Mouse (Mus musculus) ovary, postnatal 36 days (tissue): ENCODE data around the gene Trib2.
A peak's percentile ranks its signal among the peaks of the same experiment; 100 is the strongest.

ENCODE experiments used
- DNase-seq: peaks from one replicate; pipeline ENCODE4 v3.0.0; 2022; ENCODE audit warnings: low spot score, mixed read lengths

The Trib2 gene

GRCm38 (mm10) chr12:15813819-15814165 is 2.9 kb downstream of the Trib2 start:
- no peak for DNase-seq

DNA sequence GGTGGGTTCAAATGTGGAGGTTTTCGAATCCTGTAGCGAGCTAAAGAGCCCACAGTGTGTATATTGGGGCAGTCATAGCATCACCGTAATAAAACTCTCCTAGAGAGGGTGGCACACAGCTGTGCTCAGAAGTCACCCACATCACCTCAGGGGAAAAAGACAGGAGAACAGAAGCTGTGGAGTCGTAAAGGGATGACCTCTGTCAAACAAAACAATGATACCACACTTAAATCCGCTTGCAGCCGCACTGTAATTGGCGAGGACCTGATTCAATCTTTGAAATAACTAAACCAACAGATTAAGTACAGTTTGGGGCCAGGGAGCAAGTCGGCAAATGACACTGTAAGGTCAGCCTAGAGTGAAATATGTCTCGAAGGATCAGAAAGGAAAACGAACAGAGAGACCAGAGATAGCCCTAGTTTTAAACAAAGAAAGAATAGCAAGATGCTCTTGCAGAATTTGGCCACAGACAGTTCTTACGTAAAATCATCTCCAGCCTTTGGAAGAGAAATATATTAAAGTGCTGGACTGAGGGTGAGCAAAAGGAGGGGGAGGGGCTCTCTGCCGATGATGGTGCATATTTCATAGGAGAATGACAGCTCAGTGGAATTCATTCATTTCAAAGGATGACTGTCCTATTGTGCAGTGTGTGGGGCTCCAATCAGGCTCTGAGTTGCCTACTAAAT is 3.4 kb downstream of the Trib2 start:
- DNase-seq, result no peak

GRCm38 (mm10) chr12:15812139-15812962 is 4.4 kb downstream of the Trib2 start:
- no peak for DNase-seq

GRCm38 (mm10) chr12:15811682-15812081 is 5.0 kb downstream of the Trib2 start:
- DNase-seq, result no peak

DNA sequence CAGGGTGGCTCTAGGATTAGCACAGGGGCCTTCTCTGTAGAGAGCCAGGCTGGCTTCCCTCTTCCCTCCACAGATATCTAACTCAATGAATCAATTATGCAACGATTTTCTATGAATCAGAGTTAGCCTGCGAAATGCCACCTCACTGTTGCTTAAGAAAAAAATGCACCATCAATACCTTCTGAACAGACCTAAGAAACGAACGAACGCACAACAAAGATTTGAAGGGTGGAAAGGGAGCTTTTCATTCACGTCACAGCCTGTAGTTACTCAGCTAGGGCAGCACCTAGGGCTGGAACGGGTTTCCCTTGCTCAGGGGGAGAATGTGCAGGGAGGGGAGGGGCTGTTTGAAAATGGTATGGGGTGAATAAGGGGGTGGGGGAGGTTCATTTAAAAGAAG is 5.8 kb downstream of the Trib2 start:
- no peak for DNase-seq

- no peak for DNase-seq
Observed at GRCm38 (mm10) chr12:15809657-15810056, 7.1 kb downstream of the Trib2 start.

DNA sequence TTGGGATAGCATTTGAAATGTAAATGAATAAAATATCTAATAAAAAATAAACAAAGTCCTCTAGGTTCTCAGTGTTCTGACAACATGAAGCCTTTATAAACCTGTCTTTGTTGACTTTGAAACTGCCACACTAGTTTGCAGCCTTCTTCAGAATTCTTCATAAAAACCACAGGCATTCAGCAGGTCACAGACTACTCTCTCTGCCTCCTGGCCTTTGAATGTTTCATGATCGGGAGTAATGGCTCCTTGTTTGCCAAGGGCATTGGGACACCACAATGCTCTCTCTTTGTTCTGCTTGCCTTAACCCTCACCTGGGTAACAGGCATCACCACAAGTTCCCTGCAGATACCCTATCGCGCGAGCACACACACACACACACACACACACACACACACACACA is 7.5 kb downstream of the Trib2 start:
- no peak for DNase-seq

GRCm38 (mm10) chr12:15808186-15808800 is 8.4 kb downstream of the Trib2 start:
- DNase-seq, result no peak

DNA sequence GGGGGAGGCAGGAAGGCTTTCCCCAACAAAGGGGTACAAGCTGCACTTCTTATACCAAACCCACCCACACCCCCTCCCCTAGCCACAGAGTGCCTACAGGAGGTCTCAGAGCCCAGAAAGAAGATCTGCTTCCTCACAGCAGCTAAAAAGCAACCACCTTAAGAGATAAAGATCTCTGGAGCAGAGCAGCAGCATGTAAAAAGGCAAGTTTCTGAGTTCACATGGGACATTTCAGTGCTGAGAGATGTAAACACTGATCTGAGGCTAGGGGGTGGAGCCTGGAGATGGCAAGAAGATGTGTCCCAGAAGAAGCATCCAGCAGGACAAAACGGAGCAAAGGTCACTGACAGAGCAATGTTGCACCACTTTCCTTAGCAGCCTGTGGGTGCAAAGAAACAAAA is 11.8 kb downstream of the Trib2 start:
- no peak for DNase-seq

- DNase-seq, result no peak
Observed at GRCm38 (mm10) chr12:15803936-15804438, 12.7 kb downstream of the Trib2 start.

- DNase-seq, result no peak
Observed at GRCm38 (mm10) chr12:15801571-15801930, 15.2 kb downstream of the Trib2 start.

DNA sequence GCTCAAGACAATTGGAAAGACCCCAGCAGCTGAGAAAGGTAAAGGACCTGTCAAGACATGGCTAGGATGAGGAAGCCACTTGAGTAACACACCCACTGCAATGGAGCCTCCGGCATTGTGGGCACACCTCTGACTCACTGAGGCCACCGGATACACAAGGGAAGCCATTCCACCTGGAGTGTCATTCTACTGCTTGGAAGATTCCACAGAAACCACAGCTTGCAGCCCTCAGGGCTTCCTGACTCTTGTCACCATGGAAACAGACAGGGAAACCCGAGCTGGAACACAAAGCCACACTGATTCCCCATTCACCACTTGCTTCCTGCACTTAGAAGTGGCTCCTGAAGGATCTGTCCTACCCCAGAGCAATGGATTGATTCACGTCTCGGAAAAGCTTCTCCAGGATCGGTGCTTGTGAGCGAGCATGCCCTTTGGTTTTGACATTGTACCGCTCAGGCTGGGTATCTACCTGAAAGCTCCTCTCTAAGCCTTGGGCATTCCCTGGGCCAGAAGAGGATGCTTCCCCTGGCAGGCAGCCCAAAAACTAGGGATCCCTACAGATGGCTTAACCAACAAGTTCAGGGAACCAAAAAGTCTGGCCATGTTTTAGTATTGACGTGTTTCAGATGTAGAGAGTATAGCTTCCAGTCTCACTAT is 15.7 kb downstream of the Trib2 start:
- DNase-seq, result no peak

DNA sequence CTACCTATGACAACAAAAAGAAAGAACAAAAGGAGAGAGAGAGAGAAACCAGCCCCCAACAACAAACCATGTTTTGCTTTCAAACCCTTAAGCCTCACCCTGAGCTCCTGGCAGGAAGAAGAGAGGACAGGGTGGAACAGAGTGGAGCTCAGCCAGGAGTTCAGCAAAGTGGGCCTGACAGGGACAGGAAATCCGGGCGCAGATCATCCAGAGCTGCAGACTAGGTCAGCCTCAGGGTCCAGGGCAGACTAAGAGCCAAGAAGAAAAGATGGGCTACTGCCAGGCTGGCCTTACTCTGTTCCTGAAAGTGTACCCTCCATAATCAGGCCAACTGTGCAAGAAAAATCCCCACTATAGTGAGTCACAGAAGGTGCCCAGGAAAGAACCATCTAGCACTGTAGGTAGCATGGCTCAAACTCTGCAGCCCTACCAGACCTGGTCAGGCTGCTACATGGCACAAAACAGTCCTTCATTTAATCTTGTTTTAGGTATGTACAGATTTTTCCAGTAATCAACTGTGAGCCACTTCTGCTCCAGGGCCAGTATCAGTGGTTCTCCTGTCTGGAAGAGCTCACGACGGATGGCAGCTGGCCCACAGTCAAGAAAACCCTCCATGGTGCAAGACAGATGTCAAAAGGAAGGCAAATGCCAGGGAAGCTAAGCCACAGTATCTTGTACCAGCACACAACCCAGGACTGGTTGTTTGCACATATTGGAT is 16.4 kb downstream of the Trib2 start:
- DNase-seq, result no peak

DNA sequence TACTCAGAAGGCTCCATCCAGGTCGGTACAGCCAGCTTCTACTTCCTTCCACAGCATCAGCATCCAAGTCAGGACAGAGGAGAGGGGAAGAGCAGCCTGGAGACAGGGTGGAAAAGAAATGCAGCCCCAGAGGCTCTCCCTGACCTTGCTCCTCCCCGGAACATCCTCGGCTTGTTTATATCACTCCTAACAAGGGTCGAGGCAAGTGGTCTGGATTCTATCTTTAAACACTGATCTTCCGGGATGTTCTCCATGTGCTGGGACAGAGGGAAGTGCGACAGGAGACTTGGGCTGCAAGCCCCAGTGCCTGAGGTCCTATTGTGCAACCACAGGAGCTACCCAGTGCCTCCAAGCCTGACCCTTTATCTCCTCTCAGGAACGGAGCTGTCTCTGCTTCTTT is 18.7 kb downstream of the Trib2 start:
- DNase-seq, result no peak

DNA sequence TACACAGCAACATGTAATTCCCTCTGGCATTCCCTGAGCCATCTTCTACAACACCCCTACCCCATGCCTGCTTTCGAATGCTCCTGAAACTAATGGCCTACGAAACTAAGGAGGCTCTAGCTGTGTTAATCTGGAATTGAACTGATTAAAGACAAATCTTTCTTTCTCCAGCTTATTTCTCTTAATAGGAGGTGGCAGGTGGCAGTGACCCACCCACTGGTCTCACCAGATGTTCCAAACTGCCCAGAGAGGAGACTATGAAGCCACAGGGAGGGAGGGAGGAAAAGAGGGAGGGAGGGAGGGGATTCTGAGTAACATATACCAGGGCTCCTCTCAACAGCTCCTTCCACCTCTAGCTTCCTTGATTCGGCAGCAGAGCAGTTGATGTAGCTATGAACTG is 20.8 kb downstream of the Trib2 start:
- no peak for DNase-seq

GRCm38 (mm10) chr12:15793336-15793735 is 23.4 kb downstream of the Trib2 start:
- no peak for DNase-seq

DNA sequence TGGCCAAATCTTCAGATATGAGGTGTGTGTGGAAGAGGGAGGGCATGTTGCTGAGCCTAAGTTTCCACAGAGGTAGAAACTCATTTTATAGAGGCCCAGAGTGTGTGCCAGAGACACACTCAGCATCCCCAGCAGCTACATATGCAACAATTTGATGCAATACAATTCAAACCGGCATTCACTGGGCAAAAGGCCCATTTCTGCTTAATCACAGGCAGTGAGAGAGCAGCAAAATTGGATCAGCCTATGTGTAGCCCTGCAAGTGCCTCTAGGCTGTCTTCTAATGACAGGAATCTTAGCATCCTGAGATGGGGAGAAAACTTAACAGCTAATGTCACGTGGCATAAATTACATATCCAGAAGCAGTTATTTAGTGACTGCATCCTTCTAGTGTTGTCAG is 26.5 kb downstream of the Trib2 start:
- DNase-seq, result no peak

DNA sequence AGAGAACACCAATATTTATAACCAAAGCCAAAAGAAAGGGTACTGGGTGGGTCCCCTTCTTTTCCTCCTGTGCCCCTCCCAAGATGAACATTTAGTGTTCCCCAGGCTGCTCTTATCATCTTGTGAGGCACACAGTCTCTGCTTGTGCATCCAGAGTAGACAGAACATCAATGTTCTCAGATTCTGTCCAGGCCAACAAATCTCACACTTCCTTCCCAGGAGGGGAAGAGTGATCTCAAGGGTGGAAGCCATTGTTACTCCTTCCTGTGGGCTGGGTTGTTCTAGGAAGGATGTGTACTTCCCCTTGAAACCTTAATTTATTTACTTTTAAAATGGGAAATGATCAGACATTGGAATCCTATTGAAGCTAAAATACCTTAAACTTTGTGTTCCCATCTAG is 39.7 kb downstream of the Trib2 start:
- no peak for DNase-seq

- DNase-seq, result no peak
Observed at GRCm38 (mm10) chr12:15771686-15772085, 45.0 kb downstream of the Trib2 start.

DNA sequence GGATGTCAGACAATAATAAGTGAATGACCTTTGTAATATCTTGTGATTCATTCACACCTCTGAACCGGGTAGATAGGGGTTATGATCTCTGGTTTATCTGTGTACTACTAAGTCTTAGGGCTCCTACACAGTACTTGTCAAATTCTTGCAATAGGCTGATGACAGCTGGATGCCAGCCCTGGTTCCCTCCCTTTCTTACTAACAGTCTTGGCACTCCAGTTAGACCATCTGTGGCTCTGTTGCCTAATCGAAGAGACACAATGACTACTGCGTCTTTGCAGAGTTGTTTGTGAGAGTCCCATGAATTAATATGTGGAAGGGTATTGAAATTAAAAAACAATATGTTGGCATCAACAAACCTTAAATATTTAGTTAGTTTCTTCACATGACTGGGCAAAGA is 48.2 kb downstream of the Trib2 start:
- no peak for DNase-seq

DNA sequence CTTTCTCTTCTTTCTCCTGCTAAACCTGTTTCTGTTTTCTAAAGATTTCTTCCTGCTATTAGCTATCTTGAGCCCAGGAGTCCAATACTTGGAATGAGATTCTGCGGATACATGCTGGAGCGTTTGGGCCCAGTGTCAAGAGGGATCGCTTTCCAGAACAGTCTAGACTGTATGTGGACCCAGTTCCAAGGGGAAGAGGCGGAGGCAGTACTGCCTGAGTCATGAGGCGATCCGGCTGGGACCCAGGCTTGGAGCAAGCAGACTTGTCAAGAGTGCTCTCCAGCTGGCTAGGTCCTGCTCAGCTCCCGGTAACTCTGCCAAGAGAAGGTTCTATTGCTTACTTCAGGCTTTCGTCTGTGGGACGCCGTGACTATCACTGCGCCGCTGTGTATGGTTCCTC is 50.7 kb downstream of the Trib2 start:
- DNase-seq, result peak; percentile 50

- DNase-seq, result no peak
Observed at GRCm38 (mm10) chr12:15765238-15765637, 51.5 kb downstream of the Trib2 start.
